Mouse (Mus musculus) CH12.LX (cell line): ENCODE measurements at regions not wholly inside any gene's neighbourhood (a gene's known extent, or its start where the extent isn't known, plus 50 kb on each side); places are given as distances from the start of the nearest gene placed in this dataset.

Experiments
- CTCF ChIP-seq, 2 experiments: IDR thresholded peaks in 1 of 2; conservative IDR thresholded peaks in 1 of 2; 2 replicates each; pipeline ENCODE4 v1.5.1; 2011 to 2012; ENCODE audit warnings: low read depth in 2 of 2, low read length in 2 of 2, improper control_type of control experiment in 1 of 2, inconsistent platforms in 1 of 2, mild to moderate bottlenecking in 1 of 2, moderate library complexity in 1 of 2
- E2F4 ChIP-seq: IDR thresholded peaks from 2 replicates; pipeline ENCODE4 v1.6.1; 2011; ENCODE audit warnings: low read depth, low read length, improper control_type of control experiment; ENCODE audit not compliant: insufficient replicate concordance
- EP300 ChIP-seq: IDR thresholded peaks from 2 replicates; pipeline ENCODE4 v1.6.1; 2011; ENCODE audit warnings: low read length, improper control_type of control experiment
- JUND ChIP-seq: conservative IDR thresholded peaks from 2 replicates; pipeline ENCODE4 v1.6.1; 2011; ENCODE audit warnings: low read depth, low read length, improper control_type of control experiment
- MAFK ChIP-seq: IDR thresholded peaks from 2 replicates; pipeline ENCODE4 v1.6.1; 2011; ENCODE audit warnings: low read length, improper control_type of control experiment; ENCODE audit not compliant: insufficient replicate concordance
- MAX ChIP-seq: IDR thresholded peaks from 2 replicates; pipeline ENCODE4 v1.6.1; 2011; ENCODE audit warnings: low read length, improper control_type of control experiment
- POLR2A ChIP-seq: IDR thresholded peaks from 2 replicates; pipeline ENCODE4 v1.6.1; 2011; ENCODE audit warnings: low read depth, mild to moderate bottlenecking, improper control_type of control experiment, low read length
- SMC3 ChIP-seq: IDR thresholded peaks from 2 replicates; pipeline ENCODE4 v1.6.1; 2011; ENCODE audit warnings: low read depth, low read length, improper control_type of control experiment
- TCF12 ChIP-seq: IDR thresholded peaks from 2 replicates; pipeline ENCODE4 v1.6.1; 2014; ENCODE audit warnings: low read depth, mild to moderate bottlenecking, inconsistent platforms, low read length, improper control_type of control experiment
- UBTF ChIP-seq: IDR thresholded peaks from 2 replicates; pipeline ENCODE4 v1.6.1; 2012; ENCODE audit warnings: low read depth, mild to moderate bottlenecking, inconsistent platforms, low read length, improper control_type of control experiment, moderate library complexity
- USF1 ChIP-seq: IDR thresholded peaks from 2 replicates; pipeline ENCODE4 v1.6.1; 2014; ENCODE audit warnings: low read depth, mild to moderate bottlenecking, inconsistent platforms, low read length, improper control_type of control experiment

DNA sequence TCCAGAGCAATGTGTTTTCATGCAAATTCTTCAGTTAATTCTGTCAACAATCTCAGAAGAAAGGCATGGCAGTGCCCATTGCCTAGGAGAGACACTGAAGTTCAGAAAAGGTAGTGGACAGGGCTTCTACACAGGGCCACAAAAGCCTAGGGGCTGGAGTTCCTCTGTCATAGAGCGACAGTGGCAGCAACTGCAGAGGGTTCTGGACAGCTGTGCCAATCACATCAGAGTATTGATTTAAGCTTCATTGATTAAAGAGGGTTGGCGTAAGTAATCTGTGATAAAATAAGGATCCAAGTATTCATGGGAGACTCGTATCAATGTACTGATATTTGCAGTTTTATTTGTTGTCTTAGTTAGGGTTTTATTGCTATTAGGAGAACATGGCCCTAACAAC lies 143.5 kb upstream of the P2ry1 start:
- TF ChIP-seq TCF12 (no peak), E2F4 (no peak), EP300 (no peak), USF1 (no peak), UBTF (no peak), MAFK (no peak), JUND (no peak), CTCF (conservative IDR thresholded peaks at IDR 0.05 in 1 of 2, IDR thresholded peaks at IDR 0.05 in 1 of 2; ENCODE audit: low read depth in 2 of 2, low read length in 2 of 2) (no peak), POLR2A (no peak), MAX (no peak), SMC3 (no peak)
